Mouse (Mus musculus): ENCODE measurements around the gene P3h1. TPM values are rescaled to one million over a fixed set of nuclear protein-coding genes. Genes with fewer than 3 reads are reported as not detected.
"Not testable (repeated sequence)": the region's sequence is repeated elsewhere in the genome, so short reads cannot be mapped to it uniquely, and the experiment has no call there.

Gene P3h1
- polyA plus RNA-seq, 1 experiment from 2014 or later, result 32.7 TPM

DNA sequence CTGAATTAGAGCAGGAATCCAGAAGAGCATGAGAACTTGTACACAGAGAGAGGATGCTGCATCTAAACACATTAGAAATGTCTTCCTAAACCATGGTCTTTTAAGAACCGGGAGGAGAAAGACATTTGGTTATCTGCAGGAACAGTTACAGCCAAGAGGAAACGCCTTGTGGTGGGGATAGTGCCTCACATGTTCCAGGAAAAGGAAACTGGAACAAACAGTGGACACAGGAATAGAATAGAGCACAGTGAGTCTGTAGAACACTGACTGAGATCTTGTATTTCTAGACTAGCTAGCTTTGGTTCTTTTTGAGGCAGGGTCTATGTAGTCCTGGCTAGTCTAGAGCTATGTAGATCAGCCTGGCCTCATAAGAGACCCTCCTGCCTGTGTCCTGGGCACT is 42.5 kb downstream of the P3h1 start:
- Histone ChIP-seq H3K36me3 (peaks cover 97% of the 10 kb centered on the region), H3K4me2 (no peak overlapping the region), H3K9ac (no peak overlapping the region), H3K9me3 (no peaks in the 10 kb centered on the region), H3K4me1 (peaks cover 6% of the 10 kb centered on the region; the same call in 1 of the 2 replicates), H3K4me3 (no peak overlapping the region), H3K27me3 (replicated peaks) (no peaks in the 10 kb centered on the region), H3K27ac (replicated peaks) (peak overlapping the region; percentile 79)
- 54% methylated on average over 2 of the region's 2 CpGs for WGBS
- no peak for ATAC-seq (ENCODE audit: extremely low read depth, insufficient number of reproducible peaks, low FRiP score, low TSS enrichment)

DNA sequence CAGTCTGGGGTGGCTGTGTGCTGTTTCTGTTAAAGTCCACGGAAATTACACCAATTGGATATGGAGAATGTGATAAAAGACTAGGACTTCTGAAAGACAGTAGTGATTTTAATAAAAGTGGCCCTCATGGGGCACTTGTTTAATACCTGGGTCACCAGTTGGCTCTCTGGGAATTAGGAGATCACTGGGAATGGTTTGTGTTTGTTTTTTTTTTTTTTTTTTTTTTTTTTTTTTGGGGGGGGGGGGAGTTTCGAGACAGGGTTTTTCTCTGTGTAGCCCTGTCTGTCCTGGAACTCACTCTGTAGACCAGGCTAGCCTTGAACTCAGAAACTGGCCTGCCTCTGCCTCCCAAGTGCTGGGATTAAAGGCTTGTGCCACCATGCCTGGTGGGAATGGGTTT is 43.0 kb downstream of the P3h1 start:
- Histone ChIP-seq H3K36me3 (peaks cover 97% of the 10 kb centered on the region), H3K9me3 (no peaks in the 10 kb centered on the region), H3K4me3 (no peak overlapping the region), H3K27ac (replicated peaks) (peak overlapping the region; percentile 79), H3K27me3 (replicated peaks) (no peaks in the 10 kb centered on the region), H3K4me2 (no peak overlapping the region), H3K9ac (no peak overlapping the region), H3K4me1 (peaks cover 6% of the 10 kb centered on the region; the same call in 1 of the 2 replicates)
- 73% methylated on average over 2 of the region's 2 CpGs for WGBS
- no peak for ATAC-seq (ENCODE audit: extremely low read depth, insufficient number of reproducible peaks, low FRiP score, low TSS enrichment)

DNA sequence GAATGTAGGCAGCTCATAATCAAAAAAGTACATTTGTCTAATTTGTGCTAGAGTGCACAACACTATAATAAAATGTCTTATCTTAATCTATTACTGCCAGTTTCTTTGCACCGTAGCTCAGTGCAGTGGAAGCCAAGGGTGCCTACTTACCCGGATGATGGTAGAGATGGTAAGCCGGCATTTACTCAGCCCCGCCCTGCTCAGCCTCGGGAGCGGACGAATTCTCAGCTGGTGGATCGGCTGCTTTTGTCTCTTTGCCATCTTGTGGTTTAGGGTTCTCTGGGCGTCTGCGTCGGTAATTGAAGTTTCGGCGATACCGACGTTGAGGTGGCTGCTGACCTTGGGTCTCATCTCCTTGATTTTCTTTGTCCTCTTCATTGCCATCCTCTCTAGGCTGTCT is 46.1 kb downstream of the P3h1 start:
- 87% methylated on average over 15 of the region's 15 CpGs for WGBS
- H3K9ac ChIP-seq; H3K4me2 ChIP-seq; H3K27ac ChIP-seq (replicated peaks); ATAC-seq (ENCODE audit: extremely low read depth, insufficient number of reproducible peaks, low FRiP score, low TSS enrichment); H3K4me1 ChIP-seq; H3K9me3 ChIP-seq; H3K27me3 ChIP-seq (replicated peaks); H3K4me3 ChIP-seq: not testable (repeated sequence)
- peaks cover 97% of the 10 kb centered on the region for H3K36me3 ChIP-seq

DNA sequence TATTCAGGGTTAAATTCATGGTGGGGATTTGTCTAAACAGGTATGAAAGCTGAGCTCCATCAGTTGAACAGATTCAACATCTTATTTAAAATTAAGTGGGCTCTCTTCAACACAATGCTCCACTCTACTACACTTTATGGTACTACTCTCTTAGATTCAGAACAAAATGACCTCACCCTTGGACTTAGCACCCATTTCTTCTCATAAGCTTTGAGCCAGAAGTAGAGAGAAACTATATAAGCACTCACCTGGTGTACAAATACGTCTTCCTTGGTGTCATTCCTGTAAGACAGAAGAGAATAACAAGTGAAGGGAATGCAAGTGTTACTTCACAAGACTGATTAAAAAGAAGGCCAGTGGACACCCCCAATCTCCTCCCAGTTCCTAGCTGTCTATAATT is 52.1 kb downstream of the P3h1 start:
- ATAC-seq (ENCODE audit: extremely low read depth, insufficient number of reproducible peaks, low FRiP score, low TSS enrichment), result no peak
- H3K9ac ChIP-seq, result no peak overlapping the region
- peaks cover 78% of the 10 kb centered on the region for H3K36me3 ChIP-seq
- no peaks in the 10 kb centered on the region for H3K27me3 ChIP-seq (replicated peaks)
- WGBS, result 83% methylated on average over 1 of the region's 1 CpGs
- H3K4me1 ChIP-seq, result peaks cover 34% of the 10 kb centered on the region
- no peak overlapping the region for H3K4me3 ChIP-seq
- H3K9me3 ChIP-seq, result no peaks in the 10 kb centered on the region
- H3K27ac ChIP-seq (replicated peaks), result no peak overlapping the region
- no peak overlapping the region for H3K4me2 ChIP-seq

DNA sequence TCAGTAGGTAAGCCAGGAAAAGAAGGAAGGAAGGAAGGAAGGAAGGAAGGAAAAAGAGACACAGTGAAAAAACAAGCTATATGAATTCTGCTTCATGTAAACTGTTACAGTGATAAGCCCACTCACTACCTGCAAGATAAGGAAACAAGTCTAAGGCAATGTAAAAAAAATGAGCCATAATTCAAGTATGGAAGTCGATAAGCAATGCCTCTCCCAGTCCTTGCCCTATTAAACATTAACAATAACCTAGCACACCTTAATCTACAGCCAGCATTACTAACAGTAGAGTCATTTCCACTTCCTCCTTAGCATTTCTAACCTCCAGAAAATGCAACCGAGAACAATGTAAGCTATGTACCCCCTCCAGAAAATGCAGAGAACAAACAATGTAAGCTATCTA is 52.6 kb downstream of the P3h1 start:
- no peak overlapping the region for H3K4me3 ChIP-seq
- H3K4me2 ChIP-seq, result no peak overlapping the region
- no peaks in the 10 kb centered on the region for H3K27me3 ChIP-seq (replicated peaks)
- peaks cover 38% of the 10 kb centered on the region for H3K4me1 ChIP-seq
- no peak overlapping the region for H3K9ac ChIP-seq
- WGBS, result 67% methylated on average over 2 of the region's 2 CpGs
- H3K36me3 ChIP-seq, result peaks cover 76% of the 10 kb centered on the region
- ATAC-seq (ENCODE audit: extremely low read depth, insufficient number of reproducible peaks, low FRiP score, low TSS enrichment), result no peak
- H3K9me3 ChIP-seq, result no peaks in the 10 kb centered on the region
- no peak overlapping the region for H3K27ac ChIP-seq (replicated peaks)

DNA sequence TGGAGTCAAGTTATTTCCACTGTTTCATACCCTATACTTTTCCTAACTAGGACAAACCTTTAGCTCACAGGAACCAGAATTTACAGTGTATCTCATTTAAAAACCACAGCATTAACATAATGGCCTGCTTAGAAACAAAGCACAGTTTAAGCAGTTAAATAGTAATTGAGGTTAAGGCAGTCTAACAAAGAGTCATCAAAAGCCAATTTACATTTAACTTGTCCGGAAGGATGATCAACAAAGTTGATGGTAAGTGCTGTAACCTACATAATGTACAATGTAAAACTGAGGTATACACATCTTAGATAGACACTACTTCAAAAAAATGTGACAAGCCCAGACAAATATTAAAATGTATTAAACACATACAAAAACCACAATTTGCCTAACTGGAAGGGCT is 59.2 kb downstream of the P3h1 start:
- H3K27ac ChIP-seq (replicated peaks), result no peak overlapping the region
- H3K9ac ChIP-seq, result peak overlapping the region; percentile 98
- H3K4me1 ChIP-seq, result peaks cover 56% of the 10 kb centered on the region
- H3K36me3 ChIP-seq, result peaks cover 31% of the 10 kb centered on the region
- H3K27me3 ChIP-seq (replicated peaks), result no peaks in the 10 kb centered on the region
- H3K4me2 ChIP-seq, result peak overlapping the region; percentile 91
- peak overlapping the region; percentile 96 for H3K4me3 ChIP-seq
- 82% methylated on average over 1 of the region's 1 CpGs for WGBS
- H3K9me3 ChIP-seq, result no peaks in the 10 kb centered on the region
- no peak for ATAC-seq (ENCODE audit: extremely low read depth, insufficient number of reproducible peaks, low FRiP score, low TSS enrichment)

DNA sequence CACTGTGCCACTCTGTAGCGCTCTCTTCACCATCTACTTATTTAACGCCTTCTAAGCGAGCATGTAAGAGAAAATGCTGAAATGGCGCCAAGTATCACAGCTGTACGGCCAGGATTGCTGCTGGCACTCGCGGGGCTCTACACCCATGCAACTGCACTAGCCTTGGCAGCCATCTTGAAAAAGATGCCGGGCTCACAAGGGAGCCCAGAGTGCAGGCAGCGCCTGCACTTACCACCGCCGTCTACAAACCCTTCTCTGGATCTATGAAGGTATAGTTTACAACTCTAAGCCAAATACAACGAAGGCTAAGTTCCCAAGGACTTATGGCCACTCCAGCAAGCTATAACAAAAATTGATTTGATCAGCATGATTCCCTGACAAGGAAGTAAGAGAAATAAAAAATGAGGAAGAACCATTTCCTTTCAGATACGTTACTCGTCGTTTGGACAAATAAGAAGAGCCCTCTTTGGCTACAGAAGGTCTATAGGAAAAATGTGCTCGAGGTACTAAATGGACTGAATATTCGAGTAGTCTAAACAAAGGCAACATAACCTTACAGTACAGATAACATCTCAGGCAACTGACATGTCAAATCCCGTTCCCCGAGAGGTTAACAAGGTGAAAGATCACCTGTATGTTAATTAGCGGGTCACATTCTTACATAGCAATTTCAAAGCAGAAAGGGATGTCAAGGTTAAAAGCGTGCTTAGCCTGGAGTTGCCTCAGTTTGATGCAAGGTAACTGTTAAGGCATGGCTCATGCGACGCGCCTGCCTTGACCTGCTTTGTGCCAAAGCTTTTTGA is 60.3 kb downstream of the P3h1 start:
- H3K9me3 ChIP-seq, result no peaks in the 10 kb centered on the region
- peaks cover 28% of the 10 kb centered on the region for H3K36me3 ChIP-seq
- WGBS, result under 1% methylated on average over 24 of the region's 24 CpGs
- H3K27me3 ChIP-seq (replicated peaks), result no peaks in the 10 kb centered on the region
- peak overlapping the region; percentile 91 for H3K4me2 ChIP-seq
- peak overlapping the region; percentile 90 for H3K27ac ChIP-seq (replicated peaks)
- peak overlapping the region; percentile 98 for H3K9ac ChIP-seq
- peak overlapping the region; percentile 96 for H3K4me3 ChIP-seq
- ATAC-seq (ENCODE audit: extremely low read depth, insufficient number of reproducible peaks, low FRiP score, low TSS enrichment), result no peak
- H3K4me1 ChIP-seq, result peaks cover 45% of the 10 kb centered on the region

DNA sequence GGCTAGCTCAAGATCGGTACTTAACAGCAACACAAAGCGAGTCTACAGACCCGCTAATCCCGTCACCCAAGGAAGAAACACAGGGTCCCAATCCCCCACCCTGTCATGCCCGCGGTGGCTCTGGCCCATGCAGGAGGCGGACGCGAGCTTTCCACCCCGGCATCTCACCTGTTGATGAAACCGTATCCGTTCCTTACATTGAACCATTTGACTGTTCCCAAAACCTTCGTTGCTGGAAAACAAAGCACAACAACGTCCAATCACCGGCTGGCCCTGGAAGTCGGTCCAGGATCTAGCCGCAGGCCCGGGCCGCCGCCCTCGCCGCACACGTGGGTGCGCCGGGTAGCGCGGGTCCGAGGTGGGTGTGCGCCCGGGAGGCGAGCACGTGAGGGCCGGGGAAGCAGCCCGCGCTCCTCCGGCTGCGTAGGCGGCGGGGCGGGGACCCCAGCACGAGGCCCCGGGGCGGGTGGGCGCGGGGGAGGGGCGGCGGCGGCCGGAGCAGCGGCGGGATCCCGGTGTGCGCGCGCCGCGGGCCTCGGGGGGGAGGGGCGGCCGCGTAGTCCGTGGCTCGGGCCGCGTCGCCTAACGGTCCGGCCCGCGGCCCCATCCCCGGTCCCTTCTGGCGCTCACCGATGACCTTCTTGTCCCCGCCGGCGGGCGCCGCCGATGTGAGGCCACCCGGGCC is 61.0 kb downstream of the P3h1 start:
- peak; percentile 35 for ATAC-seq (ENCODE audit: extremely low read depth, insufficient number of reproducible peaks, low FRiP score, low TSS enrichment)
- Histone ChIP-seq H3K4me1 (peaks cover 40% of the 10 kb centered on the region), H3K4me3 (peak overlapping the region; percentile 96), H3K27me3 (replicated peaks) (no peaks in the 10 kb centered on the region), H3K4me2 (peak overlapping the region; percentile 91), H3K9me3 (no peaks in the 10 kb centered on the region), H3K27ac (replicated peaks) (peak overlapping the region; percentile 90), H3K36me3 (peaks cover 24% of the 10 kb centered on the region), H3K9ac (peak overlapping the region; percentile 98)
- WGBS, result under 1% methylated on average over 47 of the region's 80 CpGs

DNA sequence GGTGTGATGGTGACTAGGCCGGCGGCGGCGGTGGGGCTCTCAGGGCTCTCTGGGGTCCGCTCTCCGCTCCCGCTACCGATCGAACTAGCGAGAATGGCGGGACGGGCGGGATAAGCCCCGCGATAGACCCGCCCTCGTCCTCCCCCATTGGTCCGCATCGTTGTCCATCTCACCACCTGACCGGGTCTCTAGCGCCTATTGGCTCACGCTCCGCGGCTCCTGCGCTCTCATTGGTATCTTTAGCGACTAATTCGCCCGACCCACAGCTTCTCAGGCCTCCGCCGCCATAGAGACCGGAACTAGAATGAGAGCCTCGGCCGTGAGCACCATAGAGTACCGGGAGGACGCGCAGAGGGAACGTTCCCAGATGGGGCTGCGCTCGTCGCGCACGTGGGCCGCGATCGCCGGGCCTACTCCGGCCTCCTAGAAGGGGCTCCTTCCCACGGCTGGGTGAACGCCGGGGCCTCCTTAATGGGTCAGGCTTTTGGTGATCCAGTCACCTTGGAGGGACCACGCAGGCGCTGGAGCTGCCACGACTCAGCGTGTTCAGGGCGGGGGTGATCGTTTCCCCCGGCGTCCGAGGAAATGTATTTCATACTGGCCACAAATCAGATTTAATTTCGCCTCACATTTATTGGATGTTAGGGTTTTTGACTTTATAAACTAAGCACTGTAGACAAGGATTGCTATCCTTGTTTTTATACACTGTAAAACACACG is 61.9 kb downstream of the P3h1 start, which contains the start of gene Ybx1:
TSS of gene Ybx1 (minus strand) at position 190 of the 719 bp plus-strand sequence.
- ATAC-seq (ENCODE audit: extremely low read depth, insufficient number of reproducible peaks, low FRiP score, low TSS enrichment), result peak; percentile 98
- Histone ChIP-seq H3K27me3 (replicated peaks) (no peaks in the 10 kb centered on the region), H3K36me3 (peaks cover 18% of the 10 kb centered on the region), H3K4me1 (peaks cover 39% of the 10 kb centered on the region), H3K4me2 (peak within 1 kb of the TSS; percentile 91), H3K9me3 (no peaks in the 10 kb centered on the region), H3K4me3 (peak within 1 kb of the TSS; percentile 96), H3K9ac (peak within 1 kb of the TSS; percentile 98), H3K27ac (replicated peaks) (peak within 1 kb of the TSS; percentile 90)
- WGBS, result under 1% methylated on average over 61 of the region's 61 CpGs

DNA sequence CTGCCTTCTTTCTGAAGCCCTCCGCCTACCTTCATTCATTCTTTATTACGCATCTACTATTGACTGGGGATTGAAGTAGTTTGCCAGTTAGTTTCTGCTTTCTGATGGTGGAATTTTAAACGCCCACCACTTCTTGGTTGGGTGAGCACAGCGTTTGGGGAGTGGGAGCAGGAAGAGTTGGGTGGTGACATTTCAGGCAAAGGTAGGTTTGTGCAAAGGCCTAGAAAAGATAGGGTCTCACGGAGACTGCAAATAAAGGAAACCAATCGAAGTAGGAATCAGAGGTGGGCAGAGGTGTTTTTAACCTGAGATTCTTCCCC is 62.4 kb downstream of the P3h1 start:
- Histone ChIP-seq H3K27me3 (replicated peaks) (no peaks in the 10 kb centered on the region), H3K4me3 (peak overlapping the region; percentile 96), H3K9ac (peak overlapping the region; percentile 98), H3K9me3 (no peaks in the 10 kb centered on the region), H3K4me2 (peak overlapping the region; percentile 91), H3K4me1 (peaks cover 34% of the 10 kb centered on the region), H3K27ac (replicated peaks) (peak overlapping the region; percentile 87), H3K36me3 (peaks cover 14% of the 10 kb centered on the region)
- ATAC-seq (ENCODE audit: extremely low read depth, insufficient number of reproducible peaks, low FRiP score, low TSS enrichment), result no peak
- 9% methylated on average over 6 of the region's 6 CpGs for WGBS

DNA sequence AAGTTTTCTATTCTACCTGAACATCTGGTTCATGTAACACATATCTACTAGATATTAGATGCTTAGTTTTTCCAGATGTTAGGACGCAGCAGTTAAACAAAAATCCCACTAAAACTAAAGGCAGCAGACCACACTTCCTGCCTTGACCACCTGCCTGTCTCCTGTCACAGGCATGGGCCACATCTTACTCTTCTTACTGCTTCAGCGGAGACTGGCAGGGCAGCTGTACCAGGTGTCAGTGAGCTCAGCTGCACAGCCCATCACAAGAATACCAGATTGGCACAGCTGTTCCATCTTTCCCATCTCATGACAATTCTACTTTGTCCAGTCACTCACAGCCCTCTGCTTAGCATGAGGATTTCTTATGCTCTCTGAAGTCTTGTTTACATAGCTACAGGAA is 64.6 kb downstream of the P3h1 start:
- Histone ChIP-seq H3K9me3 (no peaks in the 10 kb centered on the region), H3K4me3 (no peak overlapping the region), H3K27me3 (replicated peaks) (no peaks in the 10 kb centered on the region), H3K4me2 (no peak overlapping the region), H3K27ac (replicated peaks) (no peak overlapping the region), H3K9ac (no peak overlapping the region), H3K4me1 (peaks cover 13% of the 10 kb centered on the region), H3K36me3 (no peaks in the 10 kb centered on the region; the same call in 1 of the 2 replicates)
- 64% methylated on average over 2 of the region's 2 CpGs for WGBS
- no peak for ATAC-seq (ENCODE audit: extremely low read depth, insufficient number of reproducible peaks, low FRiP score, low TSS enrichment)

Measured in heart, embryonic 13.5 days (tissue).